Mouse (Mus musculus) neural tube, embryonic 14.5 days (tissue): ENCODE data around the gene Nkd1. TPM values are rescaled to one million over a fixed set of nuclear protein-coding genes. Genes with fewer than 3 reads are reported as not detected.

Experiments used
- ATAC-seq: fragments of 200-750 bp; cut with Nextera tagmentation; 2 replicates; pipeline ENCODE4 v1.8.0; 2017; ENCODE audit warnings: low read depth, mild to moderate bottlenecking, moderate TSS enrichment, moderate library complexity
- H3K27ac ChIP-seq: fragments of 300-500 bp; sonication (generic); 2 replicates; pipeline ENCODE4 v1.5.1; 2014; ENCODE audit warnings: low read depth, mild to moderate bottlenecking, control low read depth, low read length, moderate library complexity, mixed read lengths
- H3K27me3 ChIP-seq: fragments of 300-500 bp; sonication (generic); 2 replicates; pipeline ENCODE4 v1.6.1; 2014; ENCODE audit warnings: low read length; ENCODE audit not compliant: control insufficient read depth, insufficient read depth
- H3K36me3 ChIP-seq: fragments of 300-500 bp; sonication (generic); 2 replicates; pipeline ENCODE4 v1.6.1; 2014; ENCODE audit warnings: low read length, mixed read lengths; ENCODE audit not compliant: control insufficient read depth, insufficient read depth
- H3K4me1 ChIP-seq: fragments of 300-500 bp; sonication (generic); 2 replicates; pipeline ENCODE4 v1.6.1; 2014; ENCODE audit warnings: low read length; ENCODE audit not compliant: control insufficient read depth, insufficient read depth
- H3K4me2 ChIP-seq: fragments of 300-500 bp; sonication (generic); 2 replicates; pipeline ENCODE4 v1.6.1; 2014; ENCODE audit warnings: mild to moderate bottlenecking, low read depth, low read length, control low read depth
- H3K4me3 ChIP-seq: fragments of 300-500 bp; sonication (generic); 2 replicates; pipeline ENCODE4 v1.5.1; 2014; ENCODE audit warnings: low read depth, low read length, control low read depth, mixed read lengths
- H3K9ac ChIP-seq: fragments of 300-500 bp; sonication (generic); replicated peaks from 2 replicates; pipeline ENCODE4 v1.6.1; 2014; ENCODE audit warnings: low read depth, mild to moderate bottlenecking, control low read depth, low read length, mixed read lengths
- H3K9me3 ChIP-seq: fragments of 300-500 bp; sonication (generic); 2 replicates; pipeline ENCODE4 v1.6.1; 2016; ENCODE audit warnings: low read length; ENCODE audit not compliant: control insufficient read depth
- WGBS: fragments of 180-500 bp; shearing (Covaris S2); extraction: QIAGEN DNeasy Blood & Tissue Kit; methylation state at CpG from one replicate; pipeline ENCODE4 v1.1.7; 2014; 5-methylcytosine and 5-hydroxymethylcytosine counted together
- polyA plus RNA-seq: library from polyadenylated mRNA; unstranded; fragments of >200 nt; fragmentation: Nextera tagmentation; extraction: Ambion mirVana; gene quantifications from 2 replicates; pipeline ENCODE4 v1.2.1, GENCODE M21; 2014

Nkd1 gene
- polyA plus RNA-seq, 1 experiment from 2014 or later: 29.9 TPM

GRCm38 (mm10) chr8:88628001-88628774 is 107.0 kb downstream of the Nkd1 start:
- peak overlapping the region; percentile 91 for H3K4me2 ChIP-seq
- peak overlapping the region; percentile 68 for H3K9ac ChIP-seq
- H3K27me3 ChIP-seq: no peaks in the 10 kb centered on the region
- H3K4me3 ChIP-seq: peak overlapping the region; percentile 49
- H3K36me3 ChIP-seq: no peaks in the 10 kb centered on the region
- 68% methylated on average over 14 of the region's 14 CpGs for WGBS
- H3K9me3 ChIP-seq: no peaks in the 10 kb centered on the region
- H3K27ac ChIP-seq: no peak overlapping the region
- no peaks in the 10 kb centered on the region; the same call in 1 of the 2 replicates for H3K4me1 ChIP-seq
- no peak for ATAC-seq

- Histone ChIP-seq H3K36me3 (no peaks in the 10 kb centered on the region), H3K27ac (no peak overlapping the region), H3K4me3 (no peak overlapping the region), H3K27me3 (no peaks in the 10 kb centered on the region), H3K4me1 (no peaks in the 10 kb centered on the region; the same call in 1 of the 2 replicates), H3K9me3 (no peaks in the 10 kb centered on the region), H3K9ac (no peak overlapping the region), H3K4me2 (no peak overlapping the region)
- 73% methylated on average over 4 of the region's 4 CpGs for WGBS
- ATAC-seq: no peak
Observed at GRCm38 (mm10) chr8:88630225-88630624, 109.1 kb downstream of the Nkd1 start.

- Histone ChIP-seq H3K4me3 (no peak overlapping the region), H3K9ac (no peak overlapping the region), H3K36me3 (no peaks in the 10 kb centered on the region), H3K4me1 (no peaks in the 10 kb centered on the region; the same call in 1 of the 2 replicates), H3K4me2 (no peak overlapping the region), H3K27me3 (no peaks in the 10 kb centered on the region), H3K27ac (no peak overlapping the region), H3K9me3 (no peaks in the 10 kb centered on the region)
- ATAC-seq: no peak
Observed at GRCm38 (mm10) chr8:88631081-88631480, 109.9 kb downstream of the Nkd1 start.

- Histone ChIP-seq H3K4me3 (no peak overlapping the region), H3K4me1 (no peaks in the 10 kb centered on the region), H3K9ac (no peak overlapping the region), H3K36me3 (no peaks in the 10 kb centered on the region), H3K9me3 (no peaks in the 10 kb centered on the region), H3K4me2 (no peak overlapping the region), H3K27me3 (no peaks in the 10 kb centered on the region), H3K27ac (no peak overlapping the region)
- ATAC-seq: no peak
- 86% methylated on average over 7 of the region's 7 CpGs for WGBS
Observed at GRCm38 (mm10) chr8:88633343-88633765, 112.2 kb downstream of the Nkd1 start.

GRCm38 (mm10) chr8:88635474-88636397 is 114.6 kb downstream of the Nkd1 start, which contains the start of gene Snx20:
Gene Snx20, minus strand, starts transcription at chr8:88636128.
- Histone ChIP-seq H3K36me3 (no peaks in the 10 kb centered on the region), H3K4me1 (no peaks in the 10 kb centered on the region), H3K4me2 (no peak within 1 kb of the TSS), H3K27ac (no peak within 1 kb of the TSS), H3K9me3 (no peaks in the 10 kb centered on the region), H3K27me3 (no peaks in the 10 kb centered on the region), H3K9ac (no peak within 1 kb of the TSS), H3K4me3 (no peak within 1 kb of the TSS)
- no peak for ATAC-seq
- WGBS: 81% methylated on average over 14 of the region's 14 CpGs

GRCm38 (mm10) chr8:88637092-88638000 is 116.2 kb downstream of the Nkd1 start:
- H3K27me3 ChIP-seq: no peaks in the 10 kb centered on the region
- no peak overlapping the region for H3K4me3 ChIP-seq
- 68% methylated on average over 9 of the region's 9 CpGs for WGBS
- no peaks in the 10 kb centered on the region for H3K4me1 ChIP-seq
- H3K9ac ChIP-seq: no peak overlapping the region
- no peak for ATAC-seq
- no peak overlapping the region for H3K4me2 ChIP-seq
- H3K27ac ChIP-seq: no peak overlapping the region
- no peaks in the 10 kb centered on the region for H3K9me3 ChIP-seq
- H3K36me3 ChIP-seq: no peaks in the 10 kb centered on the region

GRCm38 (mm10) chr8:88638908-88639307 is 117.8 kb downstream of the Nkd1 start:
- WGBS: 99% methylated on average over 3 of the region's 3 CpGs
- Histone ChIP-seq H3K4me2 (no peak overlapping the region), H3K4me1 (no peaks in the 10 kb centered on the region), H3K4me3 (no peak overlapping the region), H3K27ac (no peak overlapping the region), H3K9me3 (no peaks in the 10 kb centered on the region), H3K27me3 (no peaks in the 10 kb centered on the region), H3K9ac (no peak overlapping the region), H3K36me3 (no peaks in the 10 kb centered on the region)
- no peak for ATAC-seq

GRCm38 (mm10) chr8:88642734-88643564 is 121.8 kb downstream of the Nkd1 start:
- H3K27me3 ChIP-seq: no peaks in the 10 kb centered on the region
- no peaks in the 10 kb centered on the region for H3K4me1 ChIP-seq
- no peak overlapping the region for H3K27ac ChIP-seq
- H3K9me3 ChIP-seq: no peaks in the 10 kb centered on the region
- H3K36me3 ChIP-seq: no peaks in the 10 kb centered on the region
- H3K4me2 ChIP-seq: no peak overlapping the region
- ATAC-seq: no peak
- H3K4me3 ChIP-seq: no peak overlapping the region
- 64% methylated on average over 5 of the region's 5 CpGs for WGBS
- no peak overlapping the region for H3K9ac ChIP-seq
